Mouse (Mus musculus) heart, adult 2 months (tissue): ENCODE measurements at regions not wholly inside any gene's neighbourhood (a gene's known extent, or its start where the extent isn't known, plus 50 kb on each side); places are given as distances from the start of the nearest gene placed in this dataset.

Experiments used
- CTCF ChIP-seq: fragments of 200-600 bp; IDR thresholded peaks from 2 replicates; pipeline ENCODE4 v1.8.1; 2022; ENCODE audit warnings: antibody characterized with exemption, mild to moderate bottlenecking, moderate library complexity
- EP300 ChIP-seq: fragments of 200-500 bp; IDR thresholded peaks from 2 replicates; pipeline ENCODE4 v1.6.1; 2011; ENCODE audit warnings: low read depth, low read length, control low read depth; ENCODE audit not compliant: insufficient read depth
- POLR2A ChIP-seq: fragments of 200-500 bp; IDR thresholded peaks from 2 replicates; pipeline ENCODE4 v1.6.1; 2011; ENCODE audit warnings: mild to moderate bottlenecking, low read depth, low read length, control low read depth; ENCODE audit not compliant: insufficient read depth

DNA sequence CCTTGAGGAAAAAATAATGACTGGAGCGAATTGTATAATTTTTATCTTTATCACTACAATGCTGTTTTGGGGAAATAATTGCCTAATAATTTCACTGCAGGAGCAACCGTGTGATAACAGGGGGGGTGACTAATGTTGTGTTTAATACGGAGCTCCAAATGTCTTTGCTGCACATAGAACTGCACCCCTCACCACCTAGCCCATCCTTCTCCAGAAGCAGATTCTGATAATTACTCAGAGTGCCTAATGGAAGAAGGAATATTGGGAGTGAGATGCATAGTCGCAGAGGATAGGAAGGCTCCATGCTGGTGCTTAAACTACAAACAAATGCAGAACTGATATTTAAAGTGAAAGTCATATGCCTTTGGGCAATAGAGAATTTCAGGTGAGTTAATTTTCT lies 486.1 kb upstream of the BB014433 start:
- no peak for TF ChIP-seq CTCF
- TF ChIP-seq POLR2A: no peak
- no peak for TF ChIP-seq EP300
